Mouse (Mus musculus): ENCODE data around the gene Lypla2. TPM values are rescaled to one million over a fixed set of nuclear protein-coding genes. Genes with fewer than 3 reads are reported as not detected.
"Not testable (repeated sequence)": the region's sequence is repeated elsewhere in the genome, so short reads cannot be mapped to it uniquely, and the experiment has no call there.

Lypla2 gene
- polyA plus RNA-seq, 1 experiment from 2014 or later: 134 TPM

DNA sequence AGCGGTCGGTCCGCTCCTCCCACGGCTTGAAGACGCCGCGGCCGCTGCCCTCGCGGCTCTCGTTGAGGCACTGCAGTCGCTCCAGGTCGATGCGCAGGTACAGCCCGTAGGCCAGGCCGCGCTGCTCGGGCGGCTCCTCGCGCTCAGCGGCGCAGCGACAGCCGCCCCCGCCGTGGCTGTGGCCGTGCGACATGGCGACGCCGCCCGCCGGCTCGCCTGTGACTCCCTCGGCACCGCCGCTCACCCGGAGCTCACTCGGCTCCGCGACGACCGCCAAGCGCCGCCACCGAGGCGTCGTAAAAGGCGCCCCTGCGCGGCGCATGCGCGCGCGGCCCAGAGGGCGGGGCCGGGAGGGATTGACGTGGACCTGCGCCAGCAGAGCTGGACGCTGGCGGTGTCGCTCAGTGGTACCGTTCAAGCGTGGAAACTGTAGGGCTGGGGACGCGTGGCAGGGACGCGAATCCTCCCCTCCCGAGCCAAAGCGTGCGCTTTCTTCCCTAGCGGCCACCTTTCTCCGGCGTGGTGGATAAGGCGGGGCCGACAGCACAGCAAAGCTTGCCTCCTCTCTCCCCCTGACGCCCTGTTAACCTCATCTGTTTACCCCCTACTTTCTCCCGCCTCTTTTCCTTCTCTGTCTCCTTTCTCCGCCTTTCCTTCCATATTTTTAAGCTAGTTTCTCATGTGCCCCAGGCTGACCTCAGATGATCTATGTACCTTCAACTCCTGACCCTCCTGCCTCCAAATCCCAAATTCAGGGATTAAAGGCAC lies 14.7 kb upstream of the Lypla2 start, which contains the start of gene Pithd1:
TSS of gene Pithd1 (minus strand) at position 322 of the 768 bp plus-strand sequence.
- H3K27ac ChIP-seq: peak within 1 kb of the TSS; percentile 96
- H3K4me1 ChIP-seq: peaks cover 25% of the 10 kb centered on the region
- peak; percentile 96 for DNase-seq (ENCODE audit: low spot score)
- H3K9me3 ChIP-seq: no peaks in the 10 kb centered on the region
- peaks cover 36% of the 10 kb centered on the region for H3K36me3 ChIP-seq
- no peaks in the 10 kb centered on the region for H3K27me3 ChIP-seq (ENCODE audit: insufficient read depth, poor library complexity, severe bottlenecking)
- under 1% methylated on average over 81 of the region's 81 CpGs for WGBS
- peak within 1 kb of the TSS; percentile 85 for H3K4me3 ChIP-seq

DNA sequence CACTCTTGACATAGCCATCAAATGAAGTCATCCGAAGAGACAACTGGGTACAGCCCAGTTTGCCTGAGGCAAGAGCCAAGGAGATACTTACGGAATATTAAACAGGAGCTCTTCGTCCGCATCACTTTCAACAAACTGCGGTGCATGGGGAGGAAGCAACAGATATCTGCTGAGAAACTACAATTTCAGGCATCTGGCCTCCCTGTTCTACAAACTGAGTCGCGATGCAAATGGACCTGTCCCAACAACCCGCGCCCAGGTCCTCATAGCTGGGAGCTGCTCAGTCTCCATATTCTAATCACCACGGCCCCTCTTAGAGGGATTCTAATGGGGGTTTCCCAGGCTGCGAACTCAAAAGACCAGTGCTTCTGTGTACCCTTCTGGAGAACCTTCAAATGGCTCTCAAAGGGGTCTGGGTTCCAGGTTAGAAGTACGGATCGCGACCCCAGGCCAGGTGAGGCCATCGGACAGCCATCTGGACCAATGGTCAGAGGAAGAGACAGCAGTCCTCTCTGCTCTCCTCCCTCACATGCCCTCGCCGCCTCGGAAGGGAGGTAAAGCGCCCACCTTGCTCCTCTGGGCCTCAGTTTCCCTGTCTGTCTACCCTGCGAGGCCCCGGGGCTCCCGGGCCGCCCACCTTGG lies 14.0 kb upstream of the Lypla2 start:
- H3K27me3 ChIP-seq (ENCODE audit: insufficient read depth, poor library complexity, severe bottlenecking): no peaks in the 10 kb centered on the region
- peak; percentile 80 for DNase-seq (ENCODE audit: low spot score)
- H3K4me3 ChIP-seq: peak overlapping the region; percentile 85
- H3K36me3 ChIP-seq: peaks cover 38% of the 10 kb centered on the region
- no peaks in the 10 kb centered on the region for H3K9me3 ChIP-seq
- H3K4me1 ChIP-seq: peaks cover 25% of the 10 kb centered on the region
- 9% methylated on average over 23 of the region's 23 CpGs for WGBS
- H3K27ac ChIP-seq: peak overlapping the region; percentile 96

DNA sequence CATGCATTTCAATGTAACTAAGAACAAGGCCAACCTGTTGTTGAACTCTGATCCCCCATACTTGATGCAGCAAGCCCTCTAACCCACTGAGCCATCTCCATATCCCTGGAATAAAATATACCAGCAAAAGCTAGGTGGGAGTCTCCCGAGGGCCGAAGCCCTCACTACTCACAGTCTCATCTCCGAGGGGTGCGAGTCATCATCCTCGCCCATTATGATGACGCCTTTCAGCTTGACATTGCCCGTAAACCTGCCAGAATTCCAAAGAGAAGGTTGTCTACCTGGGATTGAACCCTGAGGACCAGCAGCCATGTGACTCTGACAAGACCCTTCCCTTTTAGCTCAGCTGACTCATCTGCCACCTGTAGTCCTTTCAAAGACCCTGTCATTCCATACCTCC lies 13.3 kb upstream of the Lypla2 start:
- Histone ChIP-seq H3K36me3 (peaks cover 43% of the 10 kb centered on the region), H3K9me3 (no peaks in the 10 kb centered on the region), H3K4me3 (peak overlapping the region; percentile 85), H3K27ac (peak overlapping the region; percentile 18; the same call in 1 of the 2 replicates), H3K4me1 (peaks cover 25% of the 10 kb centered on the region), H3K27me3 (ENCODE audit: insufficient read depth, poor library complexity, severe bottlenecking) (no peaks in the 10 kb centered on the region)
- 89% methylated on average over 7 of the region's 7 CpGs for WGBS
- peak; percentile 66 for DNase-seq (ENCODE audit: low spot score)

DNA sequence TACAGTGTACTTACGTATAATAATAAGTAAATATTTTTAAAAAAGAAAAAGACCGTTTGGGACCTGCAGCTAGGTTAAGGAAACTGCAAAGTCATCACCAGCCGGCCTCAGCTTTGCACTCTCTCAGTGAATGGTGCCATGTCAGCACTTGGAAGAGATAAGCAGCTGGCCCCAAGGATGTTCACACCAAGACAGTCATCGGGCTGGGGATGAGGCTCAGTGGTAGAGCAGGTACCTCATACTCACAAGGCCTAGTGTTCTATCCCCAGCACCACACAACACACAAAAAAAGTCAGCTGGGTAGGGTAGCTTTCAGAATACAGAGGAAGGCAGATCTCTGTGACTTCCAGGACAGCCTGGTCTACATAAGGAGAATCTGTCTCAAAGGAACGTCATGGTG lies 12.8 kb upstream of the Lypla2 start:
- Histone ChIP-seq H3K27me3 (ENCODE audit: insufficient read depth, poor library complexity, severe bottlenecking) (no peaks in the 10 kb centered on the region), H3K4me1 (peaks cover 25% of the 10 kb centered on the region), H3K9me3 (no peaks in the 10 kb centered on the region), H3K4me3 (no peak overlapping the region; the same call in 1 of the 2 replicates), H3K27ac (no peak overlapping the region; the same call in 1 of the 2 replicates), H3K36me3 (peaks cover 46% of the 10 kb centered on the region)
- 79% methylated on average over 5 of the region's 5 CpGs for WGBS
- DNase-seq (ENCODE audit: low spot score): peak; percentile 90

DNA sequence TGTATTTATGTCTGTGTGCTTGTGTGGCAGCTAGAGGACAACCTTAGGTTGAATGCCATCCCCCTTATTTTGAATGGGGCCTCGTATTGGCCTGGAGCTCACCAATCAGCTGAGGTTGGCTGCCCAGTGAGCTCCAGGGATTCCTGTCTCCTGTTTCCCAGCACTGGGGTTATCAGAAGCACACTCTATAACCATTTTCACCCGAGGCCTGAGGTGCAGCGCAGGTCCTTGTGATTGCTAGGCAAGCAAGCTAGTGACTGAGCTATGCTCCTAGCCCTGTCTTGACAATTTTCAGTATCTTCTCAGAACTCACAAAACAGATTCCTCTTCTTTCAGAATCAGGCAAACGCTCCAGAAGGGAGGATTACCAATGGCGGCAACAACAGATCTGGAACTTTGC lies 12.1 kb upstream of the Lypla2 start:
- H3K27me3 ChIP-seq (ENCODE audit: insufficient read depth, poor library complexity, severe bottlenecking): no peaks in the 10 kb centered on the region
- DNase-seq (ENCODE audit: low spot score): peak; percentile 73
- peaks cover 25% of the 10 kb centered on the region for H3K4me1 ChIP-seq
- no peaks in the 10 kb centered on the region for H3K9me3 ChIP-seq
- peak overlapping the region; percentile 5; the same call in 1 of the 2 replicates for H3K4me3 ChIP-seq
- H3K36me3 ChIP-seq: peaks cover 46% of the 10 kb centered on the region
- H3K27ac ChIP-seq: peak overlapping the region; percentile 36; the same call in 1 of the 2 replicates
- 80% methylated on average over 5 of the region's 5 CpGs for WGBS

DNA sequence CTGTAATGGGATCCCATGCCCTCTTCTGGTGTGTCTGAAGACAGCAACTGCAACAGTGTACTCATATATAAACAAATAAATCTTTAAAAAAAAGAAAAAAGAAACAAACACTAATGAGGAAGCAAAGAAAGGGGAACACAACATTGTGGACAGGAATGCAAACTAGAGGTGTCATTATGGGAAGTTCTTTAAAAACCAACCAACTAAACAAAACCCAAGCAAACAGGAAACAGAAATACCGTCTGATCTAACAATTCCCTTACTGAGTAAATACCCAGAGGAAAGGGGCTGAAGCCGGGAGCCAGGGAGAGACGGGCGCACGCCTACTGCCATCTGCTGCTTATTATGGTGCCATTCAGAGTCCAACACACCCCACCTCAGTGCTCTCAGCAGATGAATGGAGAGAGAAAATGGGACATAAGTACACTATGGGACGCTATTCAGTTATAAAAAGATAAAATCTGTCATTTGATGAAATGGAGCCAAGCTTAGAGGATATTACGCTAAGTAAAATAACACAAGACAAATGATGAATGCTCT lies 9.2 kb upstream of the Lypla2 start:
- Histone ChIP-seq H3K27ac (no peak overlapping the region), H3K36me3 (peaks cover 69% of the 10 kb centered on the region), H3K4me1 (peaks cover 17% of the 10 kb centered on the region), H3K4me3 (no peak overlapping the region), H3K27me3 (ENCODE audit: insufficient read depth, poor library complexity, severe bottlenecking) (no peaks in the 10 kb centered on the region), H3K9me3 (no peaks in the 10 kb centered on the region)
- WGBS: 83% methylated on average over 7 of the region's 7 CpGs
- no peak for DNase-seq (ENCODE audit: low spot score)

DNA sequence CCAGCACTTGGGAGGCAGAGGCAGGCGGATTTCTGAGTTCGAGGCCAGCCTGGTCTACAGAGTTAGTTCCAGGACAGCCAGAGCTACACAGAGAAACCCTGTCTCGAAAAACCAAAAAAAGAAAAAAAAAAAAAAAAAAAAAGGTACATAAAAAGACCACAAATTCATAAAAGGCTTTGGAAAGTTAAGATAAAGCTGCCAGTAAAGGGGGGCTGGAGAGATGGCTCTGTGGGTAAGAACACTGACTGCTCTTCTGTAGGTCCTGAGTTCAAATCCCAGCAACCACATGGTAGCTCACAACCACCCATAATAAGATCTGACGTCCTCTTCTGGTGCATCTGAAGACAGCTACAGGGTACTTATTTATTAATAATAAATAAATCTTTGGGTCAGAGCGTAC lies 7.8 kb upstream of the Lypla2 start:
- not testable (repeated sequence) for H3K4me1 ChIP-seq; H3K27ac ChIP-seq; H3K4me3 ChIP-seq; H3K9me3 ChIP-seq; DNase-seq (ENCODE audit: low spot score); H3K27me3 ChIP-seq (ENCODE audit: insufficient read depth, poor library complexity, severe bottlenecking)
- 94% methylated on average over 5 of the region's 5 CpGs for WGBS
- peaks cover 77% of the 10 kb centered on the region for H3K36me3 ChIP-seq

DNA sequence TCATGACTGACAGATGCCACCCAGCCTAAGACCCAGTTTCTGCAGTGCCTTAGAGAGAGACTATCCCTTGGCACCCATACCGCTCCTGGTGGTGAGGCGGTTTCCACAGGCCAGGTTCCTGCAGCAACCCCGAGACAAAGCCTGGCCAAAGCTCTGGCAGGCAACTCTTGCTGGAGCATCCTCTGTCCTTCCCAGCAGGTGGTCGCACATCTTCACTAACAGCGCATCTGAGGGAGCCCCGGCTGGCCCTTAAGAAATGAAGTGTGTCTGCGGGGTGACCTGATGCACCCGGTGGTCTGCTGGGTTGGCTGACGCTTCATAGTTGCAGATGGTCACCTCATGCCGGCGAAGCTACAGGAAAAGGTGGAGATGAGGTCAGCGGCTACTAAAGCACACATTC lies 3.7 kb upstream of the Lypla2 start:
- no peak for DNase-seq (ENCODE audit: low spot score)
- Histone ChIP-seq H3K27me3 (ENCODE audit: insufficient read depth, poor library complexity, severe bottlenecking) (no peaks in the 10 kb centered on the region), H3K27ac (no peak overlapping the region), H3K36me3 (peaks cover 51% of the 10 kb centered on the region), H3K4me3 (no peak overlapping the region), H3K9me3 (no peaks in the 10 kb centered on the region), H3K4me1 (peaks cover 20% of the 10 kb centered on the region)
- WGBS: 92% methylated on average over 12 of the region's 12 CpGs

GRCm38 (mm10) chr4:135972911-135973811 lies 735 bp upstream of the Lypla2 start:
- peak overlapping the region; percentile 96 for H3K4me3 ChIP-seq
- H3K9me3 ChIP-seq: no peaks in the 10 kb centered on the region
- H3K27ac ChIP-seq: peak overlapping the region; percentile 91
- DNase-seq (ENCODE audit: low spot score): no peak
- no peaks in the 10 kb centered on the region for H3K27me3 ChIP-seq (ENCODE audit: insufficient read depth, poor library complexity, severe bottlenecking)
- 59% methylated on average over 13 of the region's 13 CpGs for WGBS
- H3K4me1 ChIP-seq: peaks cover 46% of the 10 kb centered on the region
- H3K36me3 ChIP-seq: peaks cover 60% of the 10 kb centered on the region

GRCm38 (mm10) chr4:135971805-135972555 lies 446 bp downstream of the Lypla2 start:
- no peak for DNase-seq (ENCODE audit: low spot score)
- 1% methylated on average over 35 of the region's 35 CpGs for WGBS
- no peaks in the 10 kb centered on the region for H3K9me3 ChIP-seq
- H3K4me1 ChIP-seq: peaks cover 47% of the 10 kb centered on the region
- H3K36me3 ChIP-seq: peaks cover 64% of the 10 kb centered on the region
- no peaks in the 10 kb centered on the region for H3K27me3 ChIP-seq (ENCODE audit: insufficient read depth, poor library complexity, severe bottlenecking)
- H3K27ac ChIP-seq: peak overlapping the region; percentile 91
- H3K4me3 ChIP-seq: peak overlapping the region; percentile 96

DNA sequence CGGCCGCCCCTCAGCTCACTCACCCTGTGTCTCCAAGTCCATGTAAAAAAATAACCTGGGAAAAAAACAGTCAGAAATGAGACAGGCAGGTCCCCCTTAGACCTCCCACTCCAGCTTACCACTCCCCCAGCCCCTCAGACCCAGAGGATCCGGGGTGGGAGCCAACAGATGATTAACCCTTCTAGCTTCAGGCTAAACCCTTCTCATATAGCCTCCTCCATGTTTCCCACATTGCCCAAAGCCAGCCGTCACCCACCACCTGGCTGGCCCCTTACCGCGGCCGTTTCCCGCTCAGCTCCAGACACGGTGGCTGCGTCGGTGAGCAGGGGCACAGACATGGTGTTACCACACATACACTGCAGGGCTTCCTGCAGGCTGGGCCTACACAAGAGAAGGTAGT lies 1.8 kb downstream of the Lypla2 start:
- WGBS: 92% methylated on average over 11 of the region's 11 CpGs
- H3K4me3 ChIP-seq: no peak overlapping the region
- no peak for DNase-seq (ENCODE audit: low spot score)
- H3K4me1 ChIP-seq: peaks cover 47% of the 10 kb centered on the region
- no peaks in the 10 kb centered on the region for H3K9me3 ChIP-seq
- peaks cover 63% of the 10 kb centered on the region for H3K36me3 ChIP-seq
- H3K27ac ChIP-seq: no peak overlapping the region
- H3K27me3 ChIP-seq (ENCODE audit: insufficient read depth, poor library complexity, severe bottlenecking): no peaks in the 10 kb centered on the region
